Mouse (Mus musculus) gastrocnemius, postnatal 36 days (tissue): Measurements from ENCODE around the gene Cutc. TPM values are rescaled to one million over a fixed set of nuclear protein-coding genes. Genes with fewer than 3 reads are reported as not detected.

Experiments used
- DNase-seq, 2 experiments: peaks; one replicate each; pipeline ENCODE4 v3.0.0; 2022
- intact Hi-C: fragments of 180-260 bp; cut with DNase I; formaldehyde crosslinking; loops from one replicate; pipeline ENCODE4 v1.15.1; 2025
- total RNA-seq, 2 experiments: library from RNA; stranded (reverse); gene quantifications; 2 replicates each; pipeline ENCODE4 v1.2.3; 2021

The Cutc gene
- total RNA-seq, 2 experiments from 2014 or later, result 13.7 to 18.2 TPM

DNA sequence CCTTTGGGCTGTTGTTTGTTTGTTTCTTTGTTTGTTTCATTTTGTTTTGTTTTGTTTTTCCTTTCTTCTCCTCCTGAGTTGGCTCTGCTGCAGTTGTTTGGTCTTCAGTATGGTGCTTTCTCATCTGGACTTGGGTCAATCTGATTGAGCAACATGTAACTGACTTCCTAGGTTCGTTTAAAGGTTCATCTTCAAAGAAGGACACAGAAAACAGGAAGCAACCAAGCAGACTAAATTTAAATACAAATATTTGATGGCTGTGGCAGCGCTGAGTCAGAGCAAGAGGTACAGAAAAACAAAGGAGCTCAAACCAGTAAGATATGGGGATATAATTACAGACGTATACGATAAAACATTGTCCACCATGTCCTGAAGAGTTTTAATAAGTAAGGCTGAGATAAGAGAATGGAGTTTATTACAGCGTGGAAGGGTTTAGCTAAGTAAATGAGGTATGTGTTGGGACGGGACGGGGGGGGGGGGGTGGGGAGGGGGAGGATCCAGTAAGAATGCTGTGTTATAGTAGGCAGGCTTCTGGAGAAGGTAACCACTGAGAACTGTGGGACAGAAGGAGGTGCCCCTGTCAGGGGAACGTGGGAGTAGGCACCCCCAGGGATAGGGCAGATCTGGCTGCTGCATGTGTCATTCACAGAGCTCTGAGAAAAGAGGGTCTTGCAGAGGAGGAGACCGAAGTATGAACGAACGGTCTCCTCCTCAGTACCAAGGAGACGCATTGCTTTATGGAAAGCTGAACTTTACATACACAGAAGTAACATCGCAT lies 33.6 kb downstream of the Cutc start:
- intact Hi-C loops, result no loop called here
- DNase-seq, result no peak

DNA sequence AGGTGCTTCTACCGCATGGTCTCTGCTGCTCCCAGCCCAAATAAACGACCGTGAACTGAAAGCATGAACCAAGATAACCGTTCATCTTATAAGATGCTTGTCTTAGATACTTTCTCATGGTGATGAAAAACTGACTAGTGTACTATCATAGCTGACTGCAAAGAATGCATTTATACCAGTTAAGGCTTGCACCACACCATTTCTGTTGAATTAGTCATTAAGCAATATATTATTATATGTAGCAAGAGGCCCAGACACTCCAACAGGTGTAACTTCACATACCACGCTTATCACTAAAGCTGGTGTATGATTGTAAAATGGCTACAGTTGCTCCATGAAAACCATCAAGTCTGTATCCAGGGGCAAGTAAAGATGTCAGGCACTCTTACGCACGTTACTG lies 37.0 kb downstream of the Cutc start:
- DNase-seq, result no peak
- intact Hi-C loops, result no loop called here

DNA sequence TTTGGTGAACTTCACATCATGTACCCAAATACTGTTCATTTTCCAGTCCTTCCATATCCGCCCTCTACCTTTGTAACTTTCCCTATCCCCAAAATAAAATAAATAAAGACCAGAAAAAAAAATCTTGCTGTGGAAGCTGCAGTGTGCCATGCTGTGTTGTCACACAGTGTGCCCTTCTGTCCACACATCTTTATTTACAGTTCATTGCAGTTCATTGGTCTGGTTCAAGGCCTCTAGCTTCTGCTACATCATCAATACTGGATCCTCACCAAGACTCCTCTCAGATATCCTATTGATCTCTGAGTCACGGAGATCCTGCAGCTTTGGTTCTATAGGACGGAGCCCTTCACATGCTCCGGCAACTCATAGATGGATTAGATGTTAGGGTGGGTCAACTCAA lies 39.7 kb downstream of the Cutc start:
- no peak for DNase-seq

DNA sequence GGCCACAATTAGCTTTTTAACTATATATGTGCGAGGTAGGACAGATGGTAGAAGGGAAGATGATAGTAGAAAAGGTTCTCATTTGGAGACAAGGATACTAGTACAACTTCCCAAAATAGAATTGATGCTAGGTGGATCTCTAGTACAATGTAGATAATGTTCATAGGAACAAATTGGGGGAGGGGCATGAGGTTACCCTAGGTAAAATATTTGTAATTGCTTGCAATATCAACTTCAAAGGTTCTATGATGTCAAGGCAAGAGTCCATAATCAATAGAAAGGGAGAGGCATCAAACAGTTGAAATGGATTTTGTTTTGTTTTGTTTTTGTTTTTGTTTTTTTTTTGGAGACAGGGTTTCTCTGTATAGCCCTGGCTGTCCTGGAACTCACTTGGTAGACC lies 41.2 kb downstream of the Cutc start:
- intact Hi-C loops, result no loop called here

More for the DNA sequence above, 39.7 kb downstream of the Cutc start:
- intact Hi-C loops, result no loop called here

DNA sequence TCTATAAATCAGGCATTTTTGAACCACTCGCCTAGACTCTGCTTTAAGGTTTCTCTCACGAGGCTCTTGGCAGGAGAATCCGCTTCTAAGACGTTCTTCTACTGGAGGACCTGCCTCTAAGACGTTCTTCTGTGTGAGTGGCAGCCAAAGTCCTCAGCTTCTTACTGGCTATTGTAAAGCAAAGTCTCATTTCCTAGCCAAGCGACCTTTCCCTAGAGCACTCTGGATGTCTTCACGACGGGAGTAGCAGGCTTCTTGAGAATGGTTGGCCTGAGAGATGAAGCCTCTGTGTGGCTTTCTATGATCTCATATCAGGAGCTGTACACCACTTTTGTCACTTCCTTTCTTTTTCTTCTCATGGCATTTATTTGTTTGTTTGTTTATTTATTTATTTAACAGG lies 42.7 kb downstream of the Cutc start:
- intact Hi-C loops, result no loop called here
- DNase-seq, result no peak

More for the DNA sequence above, 41.2 kb downstream of the Cutc start:
- no peak for DNase-seq

DNA sequence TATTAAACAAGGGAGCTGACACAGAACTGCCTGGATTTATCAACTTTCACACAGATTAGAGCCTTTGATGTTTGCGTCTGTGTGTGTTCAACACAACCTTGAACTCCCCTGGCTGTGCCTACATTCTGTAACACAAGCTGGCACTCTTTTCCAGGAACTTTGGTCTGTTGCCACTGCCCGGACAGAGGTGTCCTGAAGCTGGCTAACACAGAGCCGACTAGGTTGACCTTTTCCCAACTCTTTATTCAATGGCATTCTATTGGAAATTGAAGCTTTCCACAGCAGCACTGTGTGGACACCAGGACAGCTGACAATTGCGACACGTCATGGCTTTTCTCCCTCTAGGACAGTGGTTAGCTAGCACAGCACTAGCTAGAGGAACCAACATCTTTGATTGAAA lies 44.4 kb downstream of the Cutc start:
- DNase-seq, result no peak
- intact Hi-C loops, result no loop called here

DNA sequence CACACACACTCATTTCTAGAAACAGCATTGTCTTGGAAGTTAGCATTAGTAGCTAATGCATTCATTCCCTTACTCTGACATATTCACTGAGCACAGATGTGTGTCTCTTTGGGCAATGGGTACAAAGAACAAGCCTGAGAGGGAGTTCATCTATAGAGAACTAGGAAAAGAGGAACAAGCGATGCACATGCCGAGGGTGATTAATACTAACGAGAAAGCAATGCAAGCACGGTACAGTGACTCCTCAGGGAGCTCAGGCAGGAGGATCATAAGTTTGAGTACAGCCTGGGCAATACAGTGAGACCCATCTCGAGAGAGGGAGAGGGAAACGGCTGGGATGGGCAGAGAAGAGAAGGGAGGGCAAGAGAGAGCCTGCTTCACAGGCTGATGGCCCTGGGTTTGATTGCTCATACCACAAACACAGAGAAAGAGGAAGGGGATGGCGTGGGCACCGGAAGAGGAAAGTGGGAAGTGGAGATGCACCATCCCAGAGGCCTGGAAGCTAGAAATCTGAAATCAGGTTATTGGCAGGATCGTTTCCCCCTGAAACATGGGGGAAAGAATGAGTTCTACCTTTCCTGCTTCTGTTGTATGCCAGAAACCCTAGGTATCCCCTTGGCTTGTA lies 48.7 kb downstream of the Cutc start:
- intact Hi-C loops, result no loop called here
- DNase-seq, result no peak

DNA sequence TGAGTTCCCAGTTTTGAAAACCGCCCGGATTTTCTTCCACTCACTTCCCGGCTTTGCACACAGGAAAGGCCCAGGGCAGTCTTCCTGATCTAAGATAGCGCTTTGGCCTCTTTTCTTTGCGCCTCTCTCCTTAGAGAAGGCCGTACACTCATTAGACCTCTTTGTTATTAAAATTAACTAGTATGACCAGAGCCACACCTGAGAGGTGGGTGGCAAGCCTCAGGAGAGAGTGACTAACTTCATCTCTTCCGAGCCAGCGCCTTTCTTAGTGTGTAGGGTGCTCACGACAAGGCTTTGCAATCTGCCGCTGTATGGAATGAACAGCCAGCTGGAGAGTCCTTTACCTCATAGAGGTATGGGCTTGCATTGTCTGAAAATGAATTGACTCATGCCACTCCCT lies 51.1 kb downstream of the Cutc start:
- intact Hi-C loops, result no loop called here
- no peak for DNase-seq

DNA sequence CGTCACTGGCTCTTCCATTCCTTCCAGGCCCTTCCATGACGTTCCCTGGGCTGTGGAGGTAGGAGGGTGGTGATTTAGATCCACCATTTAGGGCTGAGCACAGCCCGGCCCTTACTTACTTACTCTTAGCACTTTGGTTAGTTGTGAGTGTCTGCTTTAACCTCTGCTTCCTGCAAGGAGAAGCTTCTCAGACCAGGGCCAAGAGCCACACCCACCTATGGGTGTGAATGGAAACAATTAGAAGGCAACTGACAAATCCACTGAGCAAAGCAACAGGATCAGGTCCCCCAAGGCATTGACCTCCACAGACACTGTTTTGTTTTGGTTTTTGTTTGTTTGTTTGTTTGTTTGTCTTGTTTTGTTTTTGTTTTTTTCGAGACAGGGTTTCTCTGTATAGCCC lies 56.5 kb downstream of the Cutc start:
- intact Hi-C loops, result no loop called here
- DNase-seq, result no peak

DNA sequence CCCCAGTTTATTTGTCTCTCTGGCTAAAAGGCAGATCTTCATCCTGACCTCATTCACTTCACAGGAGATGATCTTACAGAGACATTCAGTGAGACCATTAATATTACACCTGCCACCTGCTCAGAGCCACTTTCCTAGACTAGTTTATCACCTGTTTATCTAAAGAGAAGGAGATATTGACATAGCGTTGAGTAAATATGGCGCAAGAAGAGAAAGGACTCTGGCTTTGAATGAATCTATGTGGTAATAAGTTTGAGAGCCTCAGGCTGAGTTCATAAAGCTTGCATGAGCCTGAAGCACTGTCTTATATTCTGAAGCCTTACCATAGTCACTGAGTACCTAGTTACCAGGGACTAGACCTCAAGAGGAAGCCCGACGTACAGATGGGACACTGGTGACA lies 58.6 kb downstream of the Cutc start:
- no peak for DNase-seq
- intact Hi-C loops, result no loop called here

DNA sequence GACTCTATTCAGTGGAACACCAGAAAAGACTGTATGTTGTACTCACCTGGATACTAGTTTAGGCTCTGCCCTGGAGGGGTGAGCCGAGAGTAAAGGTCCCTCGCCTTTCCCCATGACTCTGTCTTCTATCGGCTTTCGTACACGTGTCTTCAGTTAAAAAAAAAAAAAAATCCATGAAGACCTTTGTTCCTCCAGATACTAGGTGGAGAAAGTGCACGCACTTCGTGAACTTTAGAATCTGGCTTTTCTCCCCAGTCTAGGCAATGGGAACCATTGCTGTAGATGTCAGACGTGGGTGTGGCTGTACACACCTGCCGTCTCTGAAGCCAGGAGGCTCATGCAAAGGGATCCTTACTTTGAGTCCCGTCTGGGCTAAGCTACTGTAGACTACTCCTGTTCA lies 60.5 kb downstream of the Cutc start:
- no peak for DNase-seq
- intact Hi-C loops, result no loop called here

DNA sequence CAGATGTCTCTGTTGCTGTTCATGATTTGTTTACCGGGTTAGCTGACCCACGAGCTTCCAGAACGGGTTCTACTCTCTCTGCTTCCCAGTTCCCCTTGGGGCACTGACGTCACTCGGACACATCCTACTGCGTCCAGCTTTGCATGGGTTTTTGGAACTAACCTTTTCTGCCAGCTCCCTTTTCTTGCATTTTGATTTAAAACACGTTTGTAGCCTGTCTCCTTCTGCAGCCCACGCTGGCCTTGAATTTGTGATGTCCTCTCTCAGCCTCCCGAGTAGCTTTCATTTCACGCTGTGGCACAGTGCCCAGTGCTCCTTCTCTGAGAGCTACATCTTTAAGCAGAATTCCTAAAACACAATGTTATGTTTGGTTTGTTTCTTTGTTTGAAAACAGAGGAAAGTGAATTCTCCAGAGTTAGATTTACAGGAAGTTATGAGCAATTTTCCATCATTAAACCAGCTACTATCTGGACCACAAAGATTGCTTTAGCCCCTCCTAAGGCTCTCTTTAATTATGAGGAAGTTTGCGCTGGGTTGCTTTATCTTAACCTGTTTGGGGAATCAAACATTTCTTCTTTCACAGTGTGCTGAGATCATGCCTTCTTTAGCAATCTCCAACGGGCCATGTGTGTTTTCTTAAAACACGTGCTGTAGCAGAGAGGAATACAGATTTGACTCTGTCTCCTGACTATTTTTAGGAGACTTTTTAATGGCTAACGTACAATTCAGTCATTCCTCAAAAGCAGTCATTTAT lies 63.0 kb downstream of the Cutc start:
- DNase-seq, result peak in 1 of 2 experiments; percentile 17
- intact Hi-C loops, result no loop called here

Other genes starting within 250 kb of the Cutc start
- gene Got1, start 228.4 kb upstream of the Cutc start, total RNA-seq, result 100 to 1,000 TPM; 336 to 420 TPM
- gene Nkx2-3, start 140.7 kb upstream of the Cutc start, total RNA-seq, result not detected
- 10 to 100 TPM; 20.6 to 25.2 TPM for gene Slc25a28, start 78.1 kb upstream of the Cutc start, total RNA-seq
- gene Entpd7, start 63.3 kb upstream of the Cutc start, total RNA-seq, result 1 to 10 TPM; 1.1 to 1.7 TPM
- 10 to 100 TPM; 17.2 to 20.7 TPM for gene Cox15, start within 50 bp of the Cutc start, total RNA-seq
- gene Abcc2, start 29.2 kb downstream of the Cutc start, total RNA-seq, result not detected
- 1 to 10 TPM; 8.3 to 9.7 TPM for gene Dnmbp, start 187.2 kb downstream of the Cutc start, total RNA-seq
- not detected for gene Cpn1, start 233.6 kb downstream of the Cutc start, total RNA-seq